Mouse (Mus musculus): ENCODE measurements at regions not wholly inside any gene's neighbourhood (a gene's known extent, or its start where the extent isn't known, plus 50 kb on each side); places are given as distances from the start of the nearest gene placed in this dataset. TPM values are rescaled to one million over a fixed set of nuclear protein-coding genes. Genes with fewer than 3 reads are reported as not detected.
A peak's percentile ranks its signal among the peaks of the same experiment; 100 is the strongest.

- no peak for DNase-seq
- intact Hi-C loops (cut with DNase I) = loop anchor here (5.0 kb wide), 1 partner anchor 169 kb away; the partner anchor contains the start of gene Calcrl
- no peak overlapping the region for H3K4me3 ChIP-seq
- no peak overlapping the region for H3K27ac ChIP-seq
- no peak for TF ChIP-seq CTCF (IDR thresholded peaks at IDR 0.05)
These were observed 166.7 kb downstream of the Calcrl start for GRCm38 (mm10) chr2:84258339-84259006.

GRCm38 (mm10) chr2:84259222-84259621, 166.0 kb downstream of the Calcrl start:
- Histone ChIP-seq H3K4me3 (no peak overlapping the region), H3K27ac (no peak overlapping the region)
- TF ChIP-seq CTCF (IDR thresholded peaks at IDR 0.05) = peak; percentile 52
- intact Hi-C loops (cut with DNase I) = loop anchor here (5.0 kb wide), 1 partner anchor 168 kb away; the partner anchor contains the start of gene Calcrl
- DNase-seq = no peak

- DNase-seq = no peak
- Histone ChIP-seq H3K4me3 (no peak overlapping the region), H3K27ac (no peak overlapping the region)
- intact Hi-C loops (cut with DNase I) = no loop called here
- TF ChIP-seq CTCF (IDR thresholded peaks at IDR 0.05) = no peak
These were observed 164.5 kb downstream of the Calcrl start for GRCm38 (mm10) chr2:84260701-84261100.

GRCm38 (mm10) chr2:84261481-84261880, 163.7 kb downstream of the Calcrl start:
- Histone ChIP-seq H3K27ac (no peak overlapping the region), H3K4me3 (no peak overlapping the region)
- intact Hi-C loops (cut with DNase I) = no loop called here
- DNase-seq = no peak
- TF ChIP-seq CTCF (IDR thresholded peaks at IDR 0.05) = no peak

GRCm38 (mm10) chr2:84264485-84264884, 160.7 kb downstream of the Calcrl start:
- intact Hi-C loops (cut with DNase I) = no loop called here

GRCm38 (mm10) chr2:84265002-84265401, 160.2 kb downstream of the Calcrl start:
- no peak overlapping the region for H3K27ac ChIP-seq
- intact Hi-C loops (cut with DNase I) = no loop called here
- no peak overlapping the region for H3K4me3 ChIP-seq
- DNase-seq = no peak
- TF ChIP-seq CTCF (IDR thresholded peaks at IDR 0.05) = no peak

More at GRCm38 (mm10) chr2:84264485-84264884, 160.7 kb downstream of the Calcrl start:
- DNase-seq = no peak
- Histone ChIP-seq H3K27ac (no peak overlapping the region), H3K4me3 (no peak overlapping the region)
- no peak for TF ChIP-seq CTCF (IDR thresholded peaks at IDR 0.05)

GRCm38 (mm10) chr2:84266158-84266557, 159.1 kb downstream of the Calcrl start:
- no peak for DNase-seq
- Histone ChIP-seq H3K4me3 (no peak overlapping the region), H3K27ac (no peak overlapping the region)
- intact Hi-C loops (cut with DNase I) = no loop called here
- TF ChIP-seq CTCF (IDR thresholded peaks at IDR 0.05) = no peak

GRCm38 (mm10) chr2:84266883-84267554, 158.2 kb downstream of the Calcrl start:
- TF ChIP-seq CTCF (IDR thresholded peaks at IDR 0.05) = no peak
- peak overlapping the region; percentile 64 for H3K27ac ChIP-seq
- no peak for DNase-seq
- no peak overlapping the region for H3K4me3 ChIP-seq
- intact Hi-C loops (cut with DNase I) = no loop called here

GRCm38 (mm10) chr2:84274038-84274724, 151.0 kb downstream of the Calcrl start:
- Histone ChIP-seq H3K27ac (no peak overlapping the region), H3K4me3 (no peak overlapping the region)
- intact Hi-C loops (cut with DNase I) = loop anchor here (10.0 kb wide), 1 partner anchor 89 kb away; no protein-coding TSS in a partner anchor
- no peak for TF ChIP-seq CTCF (IDR thresholded peaks at IDR 0.05)
- DNase-seq = no peak

- intact Hi-C loops (cut with DNase I) = loop anchor here (10.0 kb wide), 1 partner anchor 92 kb away; no protein-coding TSS in a partner anchor
- DNase-seq = no peak
- TF ChIP-seq CTCF (IDR thresholded peaks at IDR 0.05) = no peak
- Histone ChIP-seq H3K27ac (no peak overlapping the region), H3K4me3 (no peak overlapping the region)
These were observed 148.0 kb downstream of the Calcrl start for GRCm38 (mm10) chr2:84277181-84277580.

Small RNAs in the stretch of these regions (microRNA-seq; reads per million reads assigned to microRNA genes)
- not detected for gene Gm25972
